Mouse (Mus musculus): ENCODE measurements around the gene Emg1.

Emg1 gene

GRCm38 (mm10) chr6:124740888-124741761 is 29.1 kb upstream of the Emg1 start, which contains the start of gene Grcc10:
Grcc10 (minus strand) TSS chr6:124741374.
- DNase-seq (ENCODE audit: low spot score in 2 of 2), result peak; percentile 86 to 88

GRCm38 (mm10) chr6:124740211-124740887 is 28.4 kb upstream of the Emg1 start:
- DNase-seq (ENCODE audit: low spot score in 2 of 2), result no peak

- DNase-seq (ENCODE audit: low spot score in 2 of 2), result no peak
These were observed 27.3 kb upstream of the Emg1 start for GRCm38 (mm10) chr6:124739231-124739796.

GRCm38 (mm10) chr6:124738511-124739023 is 26.6 kb upstream of the Emg1 start, which contains the start of gene Ptpn6:
Ptpn6 (minus strand) TSS chr6:124738714.
- DNase-seq (ENCODE audit: low spot score in 2 of 2), result peak in 1 of 2 experiments; percentile 70

GRCm38 (mm10) chr6:124737040-124737439 is 25.1 kb upstream of the Emg1 start:
- DNase-seq (ENCODE audit: low spot score in 2 of 2), result no peak

GRCm38 (mm10) chr6:124734417-124734816 is 22.4 kb upstream of the Emg1 start:
- no peak for DNase-seq (ENCODE audit: low spot score in 2 of 2)

- DNase-seq (ENCODE audit: low spot score in 2 of 2), result no peak
These were observed 20.7 kb upstream of the Emg1 start for GRCm38 (mm10) chr6:124732476-124733370.

- no peak for DNase-seq (ENCODE audit: low spot score in 2 of 2)
These were observed 19.1 kb upstream of the Emg1 start for GRCm38 (mm10) chr6:124731038-124731437.

- DNase-seq (ENCODE audit: low spot score in 2 of 2), result no peak
These were observed 18.1 kb upstream of the Emg1 start for GRCm38 (mm10) chr6:124729850-124730705.

GRCm38 (mm10) chr6:124728621-124729020 is 16.6 kb upstream of the Emg1 start:
- no peak for DNase-seq (ENCODE audit: low spot score in 2 of 2)

- DNase-seq (ENCODE audit: low spot score in 2 of 2), result no peak
These were observed 12.5 kb upstream of the Emg1 start for GRCm38 (mm10) chr6:124724472-124724871.

- DNase-seq (ENCODE audit: low spot score in 2 of 2), result no peak
These were observed 11.6 kb upstream of the Emg1 start for GRCm38 (mm10) chr6:124723541-124723940.

- DNase-seq (ENCODE audit: low spot score in 2 of 2), result no peak
These were observed 11.0 kb upstream of the Emg1 start for GRCm38 (mm10) chr6:124722876-124723473.

GRCm38 (mm10) chr6:124720904-124721303 is 8.9 kb upstream of the Emg1 start:
- no peak for DNase-seq (ENCODE audit: low spot score in 2 of 2)

GRCm38 (mm10) chr6:124719354-124719978 is 7.5 kb upstream of the Emg1 start:
- no peak for DNase-seq (ENCODE audit: low spot score in 2 of 2)

- DNase-seq (ENCODE audit: low spot score in 2 of 2), result peak; percentile 69 to 77
These were observed 6.7 kb upstream of the Emg1 start for GRCm38 (mm10) chr6:124718703-124719102.

GRCm38 (mm10) chr6:124717968-124718367 is 6.0 kb upstream of the Emg1 start:
- DNase-seq (ENCODE audit: low spot score in 2 of 2), result no peak

- no peak for DNase-seq (ENCODE audit: low spot score in 2 of 2)
These were observed 5.0 kb upstream of the Emg1 start for GRCm38 (mm10) chr6:124716864-124717490.

GRCm38 (mm10) chr6:124712918-124713317 is 940 bp upstream of the Emg1 start:
- no peak for DNase-seq (ENCODE audit: low spot score in 2 of 2)

Measured in urinary bladder, postnatal 4 days (tissue).